Comparison of ENCODE assay signal across 9 mouse cellular contexts in genomic region chr12:111443011-111443870, GRCm38 (mm10). TPM values are rescaled to one million over a fixed set of nuclear protein-coding genes. Genes with fewer than 3 reads are reported as not detected.
DNase-seq lines count a peak whose midpoint lies in the region; ATAC-seq and TF ChIP-seq lines count a peak whose summit lies in the region.
"Had no signal": no experiment of that assay in that cellular context is flagged by ENCODE, and none has a peak within 500 bp of the region (broad histone marks: within the 10 kb centered on the region; RNA-seq: fewer than 3 reads in every experiment).

No protein-coding gene starts in this region.

- no peaks in the 10 kb centered on the region for H3K9me3 ChIP-seq in kidney, embryonic 14.5 days (ENCODE audit: control insufficient read depth, low read length)
- no peaks in the 10 kb centered on the region for H3K9me3 ChIP-seq in embryonic facial prominence, embryonic 15.5 days (replicated peaks)
- H3K9me3 ChIP-seq in hindbrain, postnatal 0 days (ENCODE audit: low read length), result no peaks in the 10 kb centered on the region
- no peaks in the 10 kb centered on the region for H3K9me3 ChIP-seq in midbrain, embryonic 14.5 days (ENCODE audit: control insufficient read depth, low read length)

- peak overlapping the region; percentile 88 for H3K4me2 ChIP-seq in kidney, embryonic 14.5 days (replicated peaks; ENCODE audit: low read depth, low read length)
- peak overlapping the region; percentile 81 for H3K4me2 ChIP-seq in embryonic facial prominence, embryonic 15.5 days (replicated peaks)
- H3K4me2 ChIP-seq in hindbrain, postnatal 0 days (ENCODE audit: low read depth, low read length), result peak overlapping the region; percentile 67
- peak overlapping the region; percentile 66 for H3K4me2 ChIP-seq in midbrain, embryonic 14.5 days (ENCODE audit: low read length)

- H3K4me1 ChIP-seq in kidney, embryonic 14.5 days (ENCODE audit: control insufficient read depth, insufficient read depth, low read length), result peaks cover 35% of the 10 kb centered on the region
- H3K4me1 ChIP-seq in embryonic facial prominence, embryonic 15.5 days, result peaks cover 41% of the 10 kb centered on the region
- peaks cover 4% of the 10 kb centered on the region; the same call in 1 of the 2 replicates for H3K4me1 ChIP-seq in hindbrain, postnatal 0 days (ENCODE audit: insufficient read depth, low read length)
- H3K4me1 ChIP-seq in midbrain, embryonic 14.5 days (ENCODE audit: control insufficient read depth, insufficient read depth, low read length), result peaks cover 8% of the 10 kb centered on the region; the same call in 1 of the 2 replicates

- no peak for TF ChIP-seq CTCF in hindbrain, postnatal 0 days (IDR thresholded peaks at IDR 0.05; ENCODE audit: low read depth)

- no peak for DNase-seq in kidney, postnatal 4 days
- DNase-seq in hindbrain, postnatal 0 days (ENCODE audit: low spot score), result no peak
- DNase-seq in midbrain, embryonic 14.5 days, result no peak
- DNase-seq in cerebellum, adult 9-10 months, result no peak
- DNase-seq in MN1 (ENCODE audit: low spot score), result no peak
- DNase-seq in right cerebral cortex, postnatal 10 days (ENCODE audit: low spot score in 2 of 2), result no peak

- H3K27ac ChIP-seq in kidney, embryonic 14.5 days (ENCODE audit: low read depth, low read length), result no peak overlapping the region
- H3K27ac ChIP-seq in embryonic facial prominence, embryonic 15.5 days (replicated peaks), result peak overlapping the region; percentile 34; the same call in 1 of the 2 replicates
- no peak overlapping the region for H3K27ac ChIP-seq in hindbrain, postnatal 0 days
- H3K27ac ChIP-seq in midbrain, embryonic 14.5 days (replicated peaks; ENCODE audit: low read depth, low read length), result no peak overlapping the region

- WGBS in kidney, embryonic 14.5 days, result 18% methylated on average over 15 of the region's 15 CpGs
- WGBS in embryonic facial prominence, embryonic 15.5 days, result 20% methylated on average over 15 of the region's 15 CpGs
- WGBS in hindbrain, postnatal 0 days, result 29% methylated on average over 15 of the region's 15 CpGs
- 11% methylated on average over 15 of the region's 15 CpGs for WGBS in midbrain, embryonic 14.5 days

- H3K36me3 ChIP-seq in kidney, embryonic 14.5 days (ENCODE audit: control insufficient read depth, insufficient read depth, low read length), result no peaks in the 10 kb centered on the region
- H3K36me3 ChIP-seq in embryonic facial prominence, embryonic 15.5 days, result no peaks in the 10 kb centered on the region
- H3K36me3 ChIP-seq in hindbrain, postnatal 0 days (ENCODE audit: insufficient read depth, low read length), result no peaks in the 10 kb centered on the region
- no peaks in the 10 kb centered on the region for H3K36me3 ChIP-seq in midbrain, embryonic 14.5 days (ENCODE audit: control insufficient read depth, insufficient read depth, low read length)

- peaks cover 71% of the 10 kb centered on the region for H3K27me3 ChIP-seq in kidney, embryonic 14.5 days (ENCODE audit: control insufficient read depth, insufficient read depth, low read length)
- H3K27me3 ChIP-seq in embryonic facial prominence, embryonic 15.5 days, result peaks cover 73% of the 10 kb centered on the region
- peaks cover 55% of the 10 kb centered on the region for H3K27me3 ChIP-seq in hindbrain, postnatal 0 days (ENCODE audit: insufficient read depth, low read length)
- peaks cover 71% of the 10 kb centered on the region for H3K27me3 ChIP-seq in midbrain, embryonic 14.5 days (ENCODE audit: control insufficient read depth, insufficient read depth, low read length)
- H3K27me3 ChIP-seq: Patski had no signal

- ATAC-seq in kidney, embryonic 14.5 days (ENCODE audit: low FRiP score, low TSS enrichment), result no peak
- no peak for ATAC-seq in embryonic facial prominence, embryonic 15.5 days (ENCODE audit: insufficient number of reproducible peaks, low FRiP score, low TSS enrichment, low read depth)
- ATAC-seq in hindbrain, postnatal 0 days, result no peak
- no peak for ATAC-seq in midbrain, embryonic 14.5 days (ENCODE audit: low FRiP score, low TSS enrichment)
- ATAC-seq: Patski had no signal

- peak overlapping the region; percentile 47; the same call in 1 of the 2 replicates for H3K9ac ChIP-seq in kidney, embryonic 14.5 days (ENCODE audit: low read depth, low read length)
- no peak overlapping the region for H3K9ac ChIP-seq in embryonic facial prominence, embryonic 15.5 days
- no peak overlapping the region for H3K9ac ChIP-seq in hindbrain, postnatal 0 days (replicated peaks; ENCODE audit: low read length)
- no peak overlapping the region for H3K9ac ChIP-seq in midbrain, embryonic 14.5 days (replicated peaks; ENCODE audit: low read length)

- H3K4me3 ChIP-seq in kidney, embryonic 14.5 days (ENCODE audit: low read length), result peak overlapping the region; percentile 43
- H3K4me3 ChIP-seq in embryonic facial prominence, embryonic 15.5 days (replicated peaks), result peak overlapping the region; percentile 40
- peak overlapping the region; percentile 35; the same call in 1 of the 2 replicates for H3K4me3 ChIP-seq in hindbrain, postnatal 0 days (ENCODE audit: low read length)
- peak overlapping the region; percentile 29 for H3K4me3 ChIP-seq in midbrain, embryonic 14.5 days (replicated peaks; ENCODE audit: low read depth, low read length)

RNA-seq across cellular contexts. Expression of gene Tnfaip2, which starts 1.0 kb away (rescaled TPM):
- polyA plus RNA-seq in kidney, embryonic 14.5 days (2014; fragmentation: Nextera tagmentation; extraction: Ambion mirVana), result 16.5 and 18.8 TPM in 2 replicates
- 11.8 and 17.6 TPM in 2 replicates for polyA plus RNA-seq in embryonic facial prominence, embryonic 15.5 days (2015; fragmentation: Nextera tagmentation; extraction: Ambion mirVana)
- total RNA-seq in hindbrain, postnatal 0 days (2014; rRNA removed), result 0.14 and 1.4 TPM in 2 replicates
- polyA plus RNA-seq in hindbrain, postnatal 0 days (2015; fragmentation: Nextera tagmentation; extraction: Ambion mirVana), result 0.99 and 1.7 TPM in 2 replicates
- polyA plus RNA-seq in midbrain, embryonic 14.5 days (2014; fragmentation: Nextera tagmentation; extraction: Ambion mirVana), result 0.28 and 0.82 TPM in 2 replicates

RNA-seq across cellular contexts. Expression of gene Exoc3l4, which starts 26.4 kb away (rescaled TPM):
- 10.8 and 10.9 TPM in 2 replicates for polyA plus RNA-seq in kidney, embryonic 14.5 days (2014; fragmentation: Nextera tagmentation; extraction: Ambion mirVana)
- 10.6 and 11.1 TPM in 2 replicates for polyA plus RNA-seq in embryonic facial prominence, embryonic 15.5 days (2015; fragmentation: Nextera tagmentation; extraction: Ambion mirVana)
- 0.99 and 2.9 TPM in 2 replicates for total RNA-seq in hindbrain, postnatal 0 days (2014; rRNA removed)
- 1.7 and 2.3 TPM in 2 replicates for polyA plus RNA-seq in hindbrain, postnatal 0 days (2015; fragmentation: Nextera tagmentation; extraction: Ambion mirVana)
- 1.6 and 2.1 TPM in 2 replicates for polyA plus RNA-seq in midbrain, embryonic 14.5 days (2014; fragmentation: Nextera tagmentation; extraction: Ambion mirVana)

RNA-seq across cellular contexts. Expression of gene Lbhd2, which starts 36.6 kb away (rescaled TPM):
- 5.8 and 9.9 TPM in 2 replicates for polyA plus RNA-seq in kidney, embryonic 14.5 days (2014; fragmentation: Nextera tagmentation; extraction: Ambion mirVana)
- 3.7 and 5.0 TPM in 2 replicates for polyA plus RNA-seq in embryonic facial prominence, embryonic 15.5 days (2015; fragmentation: Nextera tagmentation; extraction: Ambion mirVana)
- total RNA-seq in hindbrain, postnatal 0 days (2014; rRNA removed), result 4.3 and 11.8 TPM in 2 replicates
- polyA plus RNA-seq in hindbrain, postnatal 0 days (2015; fragmentation: Nextera tagmentation; extraction: Ambion mirVana), result 6.0 and 7.8 TPM in 2 replicates
- 2.0 and 3.3 TPM in 2 replicates for polyA plus RNA-seq in midbrain, embryonic 14.5 days (2014; fragmentation: Nextera tagmentation; extraction: Ambion mirVana)
- polyA plus RNA-seq: Patski had no signal

RNA-seq across cellular contexts. Expression of gene Gm266, which starts 42.4 kb away (rescaled TPM):
- 123 and 137 TPM in 2 replicates for polyA plus RNA-seq in kidney, embryonic 14.5 days (2014; fragmentation: Nextera tagmentation; extraction: Ambion mirVana)
- 20.8 and 24.6 TPM in 2 replicates for polyA plus RNA-seq in embryonic facial prominence, embryonic 15.5 days (2015; fragmentation: Nextera tagmentation; extraction: Ambion mirVana)
- 11.5 and 22.1 TPM in 2 replicates for total RNA-seq in hindbrain, postnatal 0 days (2014; rRNA removed)
- 11.8 TPM in 2 replicates for polyA plus RNA-seq in hindbrain, postnatal 0 days (2015; fragmentation: Nextera tagmentation; extraction: Ambion mirVana)
- 1.5 and 1.9 TPM in 2 replicates for polyA plus RNA-seq in midbrain, embryonic 14.5 days (2014; fragmentation: Nextera tagmentation; extraction: Ambion mirVana)
